Mouse (Mus musculus) left cerebral cortex, postnatal 25 days (tissue): Measurements from ENCODE around the gene D630045J12Rik. TPM values are rescaled to one million over a fixed set of nuclear protein-coding genes. Genes with fewer than 3 reads are reported as not detected.

Experiments used
- DNase-seq, 2 experiments: peaks; one replicate each; pipeline ENCODE4 v3.0.0; 2022; ENCODE audit warnings: low spot score in 2 of 2, mixed read lengths in 1 of 2
- intact Hi-C: fragments of 180-260 bp; cut with DNase I; formaldehyde crosslinking; loops from one replicate; pipeline ENCODE4 v1.15.1; 2025
- total RNA-seq, 2 experiments: library from RNA; stranded (reverse); gene quantifications; 2 replicates each; pipeline ENCODE4 v1.2.3; 2021

D630045J12Rik gene
- total RNA-seq: 10 to 100 TPM; 41.4 to 48.7 TPM

- intact Hi-C loops: loop anchor here (2.0 to 5.0 kb wide), 2 partner anchors 57 to 92 kb away; no protein-coding TSS in a partner anchor
- DNase-seq: peak; percentile 47 to 68
Observed at GRCm38 (mm10) chr6:38253736-38254641, at the start of gene D630045J12Rik. TSS of gene D630045J12Rik (minus strand) at chr6:38254009.

GRCm38 (mm10) chr6:38298761-38299401, 45.1 kb upstream of the D630045J12Rik start, which contains the start of gene Zc3hav1l:
TSS of gene Zc3hav1l (minus strand) at chr6:38299259.
- intact Hi-C loops: loop anchor here (5.0 kb wide), 1 partner anchor 107 kb away; no protein-coding TSS in a partner anchor
- peak; percentile 57 to 67 for DNase-seq

GRCm38 (mm10) chr6:38298246-38298635, 44.4 kb upstream of the D630045J12Rik start:
- peak in 1 of 2 experiments; percentile 2 for DNase-seq
- intact Hi-C loops: loop anchor here (5.0 kb wide), 1 partner anchor 106 kb away; no protein-coding TSS in a partner anchor

GRCm38 (mm10) chr6:38297580-38298245, 43.9 kb upstream of the D630045J12Rik start:
- intact Hi-C loops: loop anchor here (5.0 kb wide), 1 partner anchor 105 kb away; no protein-coding TSS in a partner anchor
- DNase-seq: peak in 1 of 2 experiments; percentile 4

- intact Hi-C loops: no loop called here
- DNase-seq: no peak
Observed at GRCm38 (mm10) chr6:38293708-38294107, 39.9 kb upstream of the D630045J12Rik start.

GRCm38 (mm10) chr6:38292871-38293646, 39.2 kb upstream of the D630045J12Rik start:
- intact Hi-C loops: no loop called here
- no peak for DNase-seq

- DNase-seq: no peak
- intact Hi-C loops: no loop called here
Observed at GRCm38 (mm10) chr6:38284422-38284821, 30.6 kb upstream of the D630045J12Rik start.

- intact Hi-C loops: loop anchor here (5.0 kb wide), 1 partner anchor 118 kb away; the partner anchor contains the start of gene Ttc26
- no peak for DNase-seq
Observed at GRCm38 (mm10) chr6:38264466-38264865, 10.7 kb upstream of the D630045J12Rik start.

GRCm38 (mm10) chr6:38263393-38264159, 9.8 kb upstream of the D630045J12Rik start:
- DNase-seq: peak; percentile 63 to 96
- intact Hi-C loops: loop anchor here (1.0 to 5.0 kb wide), 2 partner anchors 23 to 119 kb away; partner anchors contain the start of gene Ttc26

GRCm38 (mm10) chr6:38261877-38262276, 8.1 kb upstream of the D630045J12Rik start:
- no peak for DNase-seq
- intact Hi-C loops: loop anchor here (5.0 kb wide), 1 partner anchor 120 kb away; the partner anchor contains the start of gene Ttc26

- no peak for DNase-seq
- intact Hi-C loops: no loop called here
Observed at GRCm38 (mm10) chr6:38257506-38257905, 3.7 kb upstream of the D630045J12Rik start.

- DNase-seq: no peak
- intact Hi-C loops: no loop called here
Observed at GRCm38 (mm10) chr6:38256793-38257192, 3.0 kb upstream of the D630045J12Rik start.

- intact Hi-C loops: loop anchor here (2.0 kb wide), 1 partner anchor 59 kb away; no protein-coding TSS in a partner anchor
- DNase-seq: peak in 1 of 2 experiments; percentile 44
Observed at GRCm38 (mm10) chr6:38255794-38256193, 2.0 kb upstream of the D630045J12Rik start.

- no peak for DNase-seq
- intact Hi-C loops: loop anchor here (5.0 kb wide), 1 partner anchor 91 kb away; no protein-coding TSS in a partner anchor
Observed at GRCm38 (mm10) chr6:38252766-38253735, 758 bp downstream of the D630045J12Rik start.

- intact Hi-C loops: loop anchor here (5.0 kb wide), 1 partner anchor 90 kb away; no protein-coding TSS in a partner anchor
- no peak for DNase-seq
Observed at GRCm38 (mm10) chr6:38252139-38252538, 1.7 kb downstream of the D630045J12Rik start.

- intact Hi-C loops: loop anchor here (5.0 kb wide), 1 partner anchor 89 kb away; no protein-coding TSS in a partner anchor
- no peak for DNase-seq
Observed at GRCm38 (mm10) chr6:38251464-38251863, 2.3 kb downstream of the D630045J12Rik start.

GRCm38 (mm10) chr6:38247362-38247761, 6.4 kb downstream of the D630045J12Rik start:
- intact Hi-C loops: no loop called here
- no peak for DNase-seq
